In genomic region chr9:77460408-77460807, GRCm38 (mm10) we compare ENCODE assay signal across 16 mouse cellular contexts.
"Had no signal": no experiment of that assay in that cellular context is flagged by ENCODE, and none has a peak within 500 bp of the region (broad histone marks: within the 10 kb centered on the region; RNA-seq: fewer than 3 reads in every experiment).

No protein-coding gene starts in this region.

- H3K36me3 ChIP-seq: hindbrain, embryonic 13.5 days; liver, embryonic 15.5 days; neural tube, embryonic 13.5 days had no signal

- H3K4me2 ChIP-seq: hindbrain, embryonic 13.5 days; liver, embryonic 11.5 days; liver, embryonic 15.5 days; midbrain, embryonic 12.5 days; neural tube, embryonic 13.5 days had no signal

- H3K9me3 ChIP-seq: hindbrain, embryonic 13.5 days; limb, embryonic 10.5 days; liver, embryonic 15.5 days; megakaryocyte, embryonic 14.5 days; midbrain, embryonic 12.5 days; neural tube, embryonic 13.5 days had no signal

- H3K4me3 ChIP-seq: hindbrain, embryonic 13.5 days; layer of hippocampus, adult 2 months; limb, embryonic 10.5 days; liver, embryonic 15.5 days; megakaryocyte, embryonic 14.5 days; midbrain, embryonic 12.5 days; neural tube, embryonic 13.5 days had no signal

- H3K27ac ChIP-seq: hindbrain, embryonic 13.5 days; hindbrain, postnatal 0 days; layer of hippocampus, adult 2 months; limb, embryonic 10.5 days; liver, embryonic 15.5 days; macrophage; midbrain, embryonic 12.5 days; neural tube, embryonic 13.5 days had no signal

- ATAC-seq: hindbrain, postnatal 0 days; midbrain, embryonic 16.5 days had no signal

- H3K9ac ChIP-seq: hindbrain, embryonic 13.5 days; liver, embryonic 15.5 days; midbrain, embryonic 12.5 days; neural tube, embryonic 13.5 days had no signal

- H3K27me3 ChIP-seq: hindbrain, embryonic 13.5 days; liver, embryonic 15.5 days; megakaryocyte, embryonic 14.5 days; midbrain, embryonic 12.5 days; neural tube, embryonic 13.5 days had no signal

- DNase-seq: kidney, adult 8-10 months; kidney, postnatal 4 days; retina, postnatal 1 day; thymus, adult 2 months; thymus, postnatal 25 days had no signal
